Mouse (Mus musculus): ENCODE data around the gene Ttll3.

DNA sequence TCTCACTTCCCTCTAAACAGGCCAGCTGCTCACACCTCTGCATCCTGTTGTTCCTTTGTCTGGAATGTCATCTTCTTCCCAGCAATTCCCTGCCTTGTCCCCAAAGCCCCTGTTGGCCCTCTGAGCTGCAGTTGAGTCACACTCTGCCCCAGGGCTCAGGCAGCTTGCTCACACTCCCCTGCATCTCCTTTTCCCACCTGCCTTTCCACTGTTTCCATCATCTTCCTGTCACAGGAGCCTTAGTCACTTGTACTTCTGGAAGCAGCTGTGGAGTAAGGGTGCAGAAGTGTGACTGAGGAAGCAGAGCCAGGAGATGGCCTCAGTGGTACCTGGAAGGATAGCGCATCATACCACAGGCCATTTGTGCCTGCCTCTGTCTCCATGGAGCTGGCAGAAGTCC is 26.8 kb upstream of the Ttll3 start:
- no peak for TF ChIP-seq POLR2A (IDR thresholded peaks at IDR 0.05; ENCODE audit: low read depth, low read length)
- TF ChIP-seq CTCF (IDR thresholded peaks at IDR 0.05; ENCODE audit: extremely low read depth, insufficient read length, insufficient replicate concordance, low read depth, low read length): no peak
